Mouse (Mus musculus) CD4-positive helper T cell, adult 2 months (primary cell): ENCODE data around the gene Cfap77.

ENCODE experiments used
- DNase-seq: peaks from one replicate; pipeline ENCODE4 v3.0.0-alpha.2; 2012; ENCODE audit warnings: low read depth, missing footprints, low spot score

Cfap77 gene

DNA sequence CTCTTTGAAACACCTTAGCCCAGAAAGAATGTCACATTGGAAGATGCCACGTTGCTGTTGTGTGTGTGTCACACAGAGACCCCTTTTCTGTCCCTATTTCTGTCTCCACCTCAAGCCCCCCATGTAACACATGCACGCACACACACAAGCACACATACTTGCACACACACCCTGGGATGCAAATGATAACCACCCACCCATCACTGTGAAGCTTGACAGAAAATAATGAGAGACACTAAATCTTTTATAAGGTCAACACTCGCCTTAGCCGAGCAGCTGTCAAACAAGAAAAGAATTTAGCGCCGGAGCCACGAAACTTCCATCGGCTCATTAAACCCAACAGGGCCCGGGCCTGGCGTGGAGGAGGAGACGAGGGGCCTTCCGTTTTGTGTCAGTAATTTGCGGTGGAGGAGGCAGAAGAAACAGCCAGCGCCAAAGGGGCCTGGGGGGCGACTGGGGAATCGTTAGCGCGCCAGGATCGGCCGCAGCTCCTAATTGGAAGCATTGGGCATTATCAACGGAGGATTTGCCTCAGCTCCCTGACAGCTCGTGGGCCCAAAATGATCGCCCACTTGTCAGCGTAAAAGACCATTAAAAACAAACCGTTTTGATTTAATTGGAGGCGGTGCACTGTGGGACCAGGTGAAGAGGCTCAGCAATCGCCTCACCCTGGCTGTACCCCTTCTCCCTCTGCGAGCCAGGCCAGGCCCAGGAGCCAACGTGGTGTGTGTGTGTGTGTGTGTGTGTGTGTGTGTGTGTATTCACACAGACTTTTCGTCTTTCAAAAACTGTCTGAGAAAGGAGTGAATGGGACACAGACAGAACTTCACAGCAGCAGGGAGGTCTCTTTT, 111.0 kb downstream of the Cfap77 start:
- no peak for DNase-seq

DNA sequence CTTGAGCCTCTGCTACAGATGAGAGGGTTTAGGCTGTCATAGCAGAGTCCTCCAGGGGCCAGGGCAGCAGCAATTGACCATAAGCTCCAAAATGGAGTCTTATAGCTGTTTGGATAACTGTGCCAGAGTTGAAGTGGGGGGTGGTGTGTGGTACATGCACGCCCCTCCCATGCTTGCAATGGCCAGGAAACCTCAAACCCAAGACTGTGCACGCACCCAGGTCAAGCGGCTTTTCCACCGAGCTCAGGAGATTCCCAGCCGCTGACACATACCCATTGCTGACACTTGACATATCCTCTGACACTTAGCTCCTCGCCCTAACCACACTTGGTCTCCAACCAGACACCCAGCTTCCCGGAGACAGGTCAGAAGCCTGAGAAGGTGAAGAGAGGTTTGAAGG, 115.9 kb downstream of the Cfap77 start:
- DNase-seq: no peak

DNA sequence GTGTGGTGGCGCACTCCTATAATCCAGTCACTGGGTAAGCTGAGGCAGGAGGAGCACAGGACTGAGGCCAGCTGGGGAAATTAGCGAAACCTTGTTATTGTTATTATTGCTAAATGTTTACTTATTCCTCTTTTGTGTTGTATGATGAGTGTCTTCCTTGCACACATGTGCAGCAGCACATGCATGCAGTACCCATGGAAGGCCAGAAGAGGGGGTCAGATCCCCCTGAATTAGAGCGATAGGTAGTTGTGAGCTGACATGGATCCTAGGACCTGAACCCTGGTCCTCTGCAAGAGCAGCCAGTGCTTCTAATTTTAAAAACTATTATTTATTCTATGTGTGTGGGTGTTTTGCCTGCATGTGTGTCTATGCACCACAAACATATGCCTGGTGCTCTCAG, 124.3 kb downstream of the Cfap77 start:
- DNase-seq: no peak

DNA sequence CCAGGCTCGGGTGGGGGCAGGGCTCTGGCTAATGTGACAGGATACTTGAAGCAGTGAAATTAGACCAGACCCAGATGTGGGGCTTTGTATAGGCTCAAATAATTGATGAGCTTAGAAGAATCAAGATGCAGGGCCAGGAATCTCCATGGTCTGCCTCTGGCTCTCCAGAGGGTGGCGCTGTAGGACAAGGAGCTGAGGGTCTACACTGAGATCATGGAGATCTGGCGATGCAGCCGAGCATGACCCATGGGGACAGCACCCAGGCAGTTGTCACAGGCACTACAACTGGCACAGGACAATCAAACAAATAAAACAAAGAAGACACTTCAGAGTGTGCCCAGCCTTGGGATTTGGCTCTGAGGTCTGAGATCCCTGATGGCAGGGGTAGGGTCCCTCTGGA, 131.0 kb downstream of the Cfap77 start:
- peak; percentile 27 for DNase-seq

DNA sequence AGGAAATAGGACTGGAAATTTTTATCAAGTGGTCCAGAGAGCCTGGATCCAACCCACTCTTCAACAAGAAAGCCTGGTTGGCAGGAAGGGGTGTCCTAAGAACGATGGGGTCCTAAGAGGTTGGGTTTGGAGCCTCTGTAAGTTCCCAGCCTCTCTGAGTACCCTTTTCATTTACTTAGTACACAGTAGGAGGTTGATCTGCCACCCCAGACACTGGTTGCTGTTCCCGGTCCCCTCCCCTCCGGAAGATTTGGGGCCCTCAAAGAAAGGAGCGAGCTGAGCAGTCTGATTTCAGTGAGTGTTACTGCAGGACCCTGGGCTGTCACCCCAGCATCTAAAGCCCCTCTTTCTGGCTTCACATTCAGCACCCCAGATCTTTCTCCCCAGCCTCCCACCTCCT, 135.9 kb downstream of the Cfap77 start:
- no peak for DNase-seq

DNA sequence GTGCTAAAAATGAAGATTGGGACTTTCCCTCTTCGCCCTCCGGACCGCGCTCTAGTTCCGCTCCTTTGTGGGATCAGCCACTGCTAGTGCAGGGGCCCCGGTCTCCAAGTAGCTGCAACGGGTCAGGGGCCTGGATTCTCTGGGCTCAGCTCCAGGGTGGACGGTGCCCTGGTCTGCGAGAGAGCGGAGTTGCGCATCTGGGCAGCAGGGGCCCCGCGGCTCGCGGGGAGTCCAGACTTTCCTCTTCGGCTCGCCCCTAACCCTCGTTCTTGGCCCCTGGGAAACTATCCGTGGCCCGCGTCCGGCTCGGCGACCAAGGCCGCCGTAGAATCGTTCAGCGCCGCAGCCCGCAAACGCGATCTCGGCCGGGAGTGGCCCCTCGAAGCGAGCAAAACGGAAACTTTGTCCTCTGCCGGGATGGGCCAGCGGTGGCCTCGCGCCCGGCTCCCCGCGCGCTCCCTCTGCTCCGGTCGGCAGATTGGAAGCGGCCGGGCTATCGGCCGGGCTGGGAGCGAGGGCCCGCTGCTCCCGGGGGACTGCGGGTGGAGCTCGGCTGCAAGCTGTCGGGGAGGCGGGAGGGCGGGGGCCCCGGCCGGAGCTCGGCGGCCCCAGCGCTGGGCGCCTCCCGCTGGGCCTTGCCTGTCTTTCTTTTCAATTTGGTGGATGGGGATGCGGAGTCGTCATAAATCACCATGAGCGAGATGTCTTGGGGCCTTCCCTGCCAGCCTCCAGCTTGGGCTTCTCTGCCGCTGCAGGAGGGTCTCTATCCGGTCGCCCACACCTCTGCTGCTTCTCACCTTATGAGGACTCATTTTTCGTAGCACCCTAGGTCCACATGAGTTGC, 137.1 kb downstream of the Cfap77 start:
- no peak for DNase-seq

DNA sequence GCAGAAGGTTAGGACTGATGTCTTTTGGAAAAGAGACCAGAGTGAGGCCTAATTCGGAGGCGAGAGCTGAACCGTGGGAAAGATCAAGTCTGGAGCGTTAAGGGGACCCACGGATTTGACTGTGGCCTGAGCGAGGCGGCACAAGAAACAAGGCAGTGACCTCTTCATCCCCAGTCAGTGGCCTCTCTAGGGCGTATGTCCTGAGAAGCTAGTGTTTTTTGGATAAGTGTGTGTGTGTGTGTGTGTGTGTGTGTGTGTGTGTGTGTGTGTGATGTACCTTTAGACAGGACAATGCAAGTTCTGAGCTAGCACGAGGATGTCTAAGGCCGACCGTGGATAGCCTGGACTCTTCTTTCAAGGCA, 137.7 kb downstream of the Cfap77 start:
- DNase-seq: no peak

DNA sequence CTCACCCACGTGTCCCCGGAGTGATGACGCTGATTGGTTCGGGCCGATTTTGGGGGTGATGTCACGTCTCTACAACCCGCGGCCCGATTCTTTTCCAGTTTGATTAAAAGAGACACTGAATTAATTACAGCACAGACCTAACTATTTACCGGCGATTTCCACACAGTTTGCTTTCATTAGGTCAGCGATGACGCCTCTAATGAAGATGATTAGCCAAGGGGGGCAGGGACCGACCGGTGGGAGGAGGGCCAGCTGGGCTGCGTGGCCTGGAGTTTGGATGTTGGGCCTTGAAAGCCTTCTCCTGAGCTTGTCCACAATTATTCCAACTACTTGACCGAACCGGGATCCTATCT, 138.4 kb downstream of the Cfap77 start, which contains the start of gene Barhl1:
TSS of gene Barhl1 (minus strand) at position 156 of the 353 bp plus-strand sequence.
- no peak for DNase-seq

DNA sequence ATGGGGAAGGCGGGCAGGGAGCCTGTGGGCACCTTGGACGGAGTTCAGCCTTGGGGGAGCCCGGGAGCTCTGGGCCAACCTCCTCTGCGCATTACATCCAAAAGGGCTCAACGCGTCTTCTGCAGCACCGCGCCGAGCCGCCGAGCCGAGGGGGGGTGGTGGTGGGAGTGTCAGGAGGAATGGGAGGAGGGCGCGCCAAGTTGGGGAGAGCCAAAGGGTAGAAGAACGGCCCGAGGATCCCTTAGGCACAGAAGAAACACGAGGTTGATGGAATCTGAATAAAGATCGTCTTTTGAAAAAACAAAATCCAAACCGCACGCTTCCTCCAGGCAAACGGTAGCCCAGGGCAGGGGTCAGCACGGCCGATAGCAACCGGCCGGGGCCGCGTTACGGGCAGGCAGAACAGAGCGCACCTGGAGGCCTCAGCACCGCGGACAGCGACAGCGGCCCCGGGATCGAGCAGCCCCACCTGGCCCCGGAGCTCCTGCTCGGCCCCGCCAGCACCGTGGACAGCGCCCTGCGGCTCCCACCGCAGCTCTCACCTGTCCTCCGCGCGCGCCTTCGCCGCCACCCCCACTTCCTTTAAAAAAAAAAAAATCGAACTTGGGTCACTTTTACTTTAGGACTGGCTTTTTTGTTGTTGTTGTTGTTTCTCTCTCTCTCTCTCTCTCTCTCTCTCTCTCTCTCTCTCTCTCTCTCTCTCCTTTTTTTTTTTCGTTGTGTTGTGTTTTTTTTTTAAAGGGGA, 138.9 kb downstream of the Cfap77 start:
- DNase-seq: peak; percentile 73

DNA sequence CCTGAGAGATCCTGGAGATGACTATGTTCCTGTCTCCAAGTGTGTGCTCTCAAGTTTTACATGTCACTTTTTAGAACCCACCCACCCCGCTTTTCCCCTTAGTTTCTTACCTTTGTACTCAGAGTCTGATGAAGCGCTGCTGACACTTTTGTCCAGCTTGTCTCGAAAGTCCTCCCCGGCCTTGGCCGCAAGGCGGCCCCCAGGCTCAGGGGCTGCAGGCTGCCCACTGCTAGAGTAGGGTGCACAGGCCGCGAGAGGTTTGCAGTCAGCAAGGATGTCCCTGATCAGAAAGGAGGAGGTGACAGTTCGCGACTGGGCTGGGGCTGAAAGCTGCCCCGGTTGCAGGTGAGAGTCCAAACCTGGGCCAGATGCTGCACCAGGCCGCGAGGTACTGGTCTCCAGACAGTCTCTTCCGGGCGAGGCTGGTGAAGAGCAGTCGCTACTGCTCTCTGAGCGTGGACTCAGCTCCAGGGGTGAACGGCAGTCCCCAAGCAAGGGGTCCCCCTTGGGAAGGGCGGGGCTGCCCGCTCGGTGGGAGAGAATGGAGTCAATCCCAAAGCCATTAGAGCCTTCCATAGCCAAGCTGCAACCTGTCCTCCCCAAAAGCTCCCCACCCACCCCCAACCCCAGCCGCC, 139.6 kb downstream of the Cfap77 start:
- no peak for DNase-seq

DNA sequence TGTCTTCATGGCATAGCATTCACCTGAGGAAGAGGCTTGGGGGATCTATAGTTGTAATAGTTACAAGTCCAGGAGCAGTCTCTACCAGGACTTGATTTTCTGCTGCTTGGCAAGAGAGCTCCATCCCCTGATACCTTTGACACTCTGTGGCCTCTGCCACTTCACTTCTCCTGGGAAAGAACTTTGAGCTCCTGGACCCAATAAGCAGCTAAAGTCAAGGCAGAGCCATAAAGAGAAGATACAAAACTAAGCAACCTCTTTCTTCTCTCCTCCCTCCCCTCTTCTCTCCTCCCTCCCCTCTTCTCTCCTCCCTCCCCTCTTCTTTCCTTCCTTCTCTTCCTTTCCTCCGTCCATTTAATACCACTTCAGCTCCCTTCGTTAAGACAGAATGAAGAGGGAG, 140.7 kb downstream of the Cfap77 start:
- DNase-seq: no peak

DNA sequence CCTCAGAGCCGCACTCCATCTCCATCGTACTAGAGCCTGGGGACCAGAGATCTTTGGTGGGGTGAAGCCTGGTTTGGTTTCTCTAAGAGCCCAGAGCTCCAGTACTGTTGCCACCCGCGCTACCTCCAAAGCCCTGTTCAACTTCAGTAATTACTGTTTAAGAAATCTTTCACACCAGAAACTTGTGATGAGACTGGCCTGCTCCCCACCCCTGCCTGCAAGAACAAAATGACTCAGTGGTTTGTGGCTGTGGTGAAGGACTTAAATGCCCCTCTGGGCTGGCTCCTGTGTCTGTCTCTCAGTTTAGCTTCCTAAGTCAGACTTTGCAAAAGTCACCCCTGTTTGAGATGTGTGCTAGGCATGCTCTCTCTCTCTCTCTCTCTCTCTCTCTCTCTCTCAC, 141.9 kb downstream of the Cfap77 start:
- DNase-seq: no peak

DNA sequence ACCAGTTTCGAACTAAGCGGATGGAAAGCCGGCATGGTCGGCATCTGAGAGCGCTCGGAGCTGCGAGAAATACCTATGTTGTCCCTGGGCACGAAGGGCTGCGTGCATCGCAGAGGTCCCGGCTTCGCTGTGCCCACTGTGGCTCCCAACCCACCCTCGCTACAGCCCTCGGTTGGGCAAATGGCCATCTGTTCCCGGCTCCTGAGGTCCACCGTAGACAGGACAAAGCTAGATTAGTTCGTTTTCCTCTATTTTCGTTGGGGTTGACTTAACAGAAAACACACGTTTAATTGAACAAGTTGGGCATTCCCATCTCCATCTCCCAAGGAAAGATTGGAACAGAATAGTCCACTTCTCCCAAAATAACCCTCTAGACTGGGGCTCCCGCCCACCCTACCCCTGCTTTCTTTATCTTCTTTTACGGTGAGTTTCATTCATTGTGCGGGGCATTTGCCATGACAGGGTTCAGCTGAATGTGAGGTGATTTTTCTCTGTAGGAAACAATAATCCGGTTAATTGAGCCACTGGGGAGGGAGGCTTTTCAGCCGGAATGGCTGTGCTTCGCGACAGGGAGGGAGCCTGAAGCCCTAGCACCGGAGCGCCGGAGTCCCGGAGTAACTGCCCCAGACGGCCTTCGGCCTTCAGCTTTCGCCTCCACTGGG, 142.7 kb downstream of the Cfap77 start:
- DNase-seq: no peak

DNA sequence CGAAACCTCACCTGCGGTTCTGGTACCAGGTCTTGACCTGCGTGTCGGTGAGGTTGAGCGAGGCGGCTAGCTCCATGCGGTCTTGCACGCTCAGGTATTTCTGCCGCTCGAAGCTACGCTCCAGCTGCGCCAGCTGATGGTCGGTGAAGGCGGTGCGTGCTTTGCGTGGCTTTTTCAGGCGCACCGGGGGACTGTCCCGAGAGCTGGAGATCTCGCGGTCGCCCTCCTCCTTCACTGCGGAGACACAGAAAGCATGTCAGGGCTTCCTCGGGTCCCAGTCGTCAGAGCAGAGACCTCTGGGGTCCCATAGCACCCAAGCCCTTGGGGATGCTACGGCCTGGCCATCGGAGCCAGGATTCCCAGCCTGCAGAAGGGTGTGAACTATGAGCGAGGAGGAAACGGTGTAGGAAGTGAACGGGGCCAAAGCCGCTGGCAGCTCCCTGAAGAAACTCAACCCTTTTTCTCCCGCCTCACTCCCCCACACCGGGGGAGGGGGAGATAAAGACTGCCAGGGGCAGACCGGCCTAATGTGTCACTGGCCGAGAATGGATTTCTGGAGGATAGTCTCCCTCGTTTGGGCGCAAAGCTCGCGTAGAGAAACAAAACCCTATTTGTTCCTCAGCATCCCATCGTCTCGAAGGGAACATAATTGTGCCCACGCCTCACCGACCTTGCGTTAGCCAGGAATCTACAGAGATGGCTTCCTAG, 143.4 kb downstream of the Cfap77 start:
- no peak for DNase-seq

DNA sequence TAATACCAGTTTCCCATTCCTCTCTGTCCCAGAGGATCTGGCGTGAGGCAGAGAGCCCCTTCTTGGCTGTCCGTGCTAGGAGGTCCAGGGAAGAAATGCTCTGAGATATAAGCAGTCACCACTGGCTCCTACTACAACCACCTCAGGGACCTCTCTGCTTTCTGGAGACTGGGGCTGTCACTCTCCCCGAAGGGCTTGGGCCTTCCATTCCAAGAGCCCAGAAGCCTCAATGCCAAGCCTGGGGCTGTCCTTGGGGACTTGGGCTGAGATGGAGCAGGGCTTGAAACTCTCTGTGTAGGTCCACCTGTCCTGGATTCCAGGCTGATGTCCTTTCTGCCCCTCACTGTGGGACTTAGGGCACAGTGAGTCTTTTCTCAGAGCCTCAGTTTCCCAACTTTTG, 144.0 kb downstream of the Cfap77 start:
- no peak for DNase-seq

DNA sequence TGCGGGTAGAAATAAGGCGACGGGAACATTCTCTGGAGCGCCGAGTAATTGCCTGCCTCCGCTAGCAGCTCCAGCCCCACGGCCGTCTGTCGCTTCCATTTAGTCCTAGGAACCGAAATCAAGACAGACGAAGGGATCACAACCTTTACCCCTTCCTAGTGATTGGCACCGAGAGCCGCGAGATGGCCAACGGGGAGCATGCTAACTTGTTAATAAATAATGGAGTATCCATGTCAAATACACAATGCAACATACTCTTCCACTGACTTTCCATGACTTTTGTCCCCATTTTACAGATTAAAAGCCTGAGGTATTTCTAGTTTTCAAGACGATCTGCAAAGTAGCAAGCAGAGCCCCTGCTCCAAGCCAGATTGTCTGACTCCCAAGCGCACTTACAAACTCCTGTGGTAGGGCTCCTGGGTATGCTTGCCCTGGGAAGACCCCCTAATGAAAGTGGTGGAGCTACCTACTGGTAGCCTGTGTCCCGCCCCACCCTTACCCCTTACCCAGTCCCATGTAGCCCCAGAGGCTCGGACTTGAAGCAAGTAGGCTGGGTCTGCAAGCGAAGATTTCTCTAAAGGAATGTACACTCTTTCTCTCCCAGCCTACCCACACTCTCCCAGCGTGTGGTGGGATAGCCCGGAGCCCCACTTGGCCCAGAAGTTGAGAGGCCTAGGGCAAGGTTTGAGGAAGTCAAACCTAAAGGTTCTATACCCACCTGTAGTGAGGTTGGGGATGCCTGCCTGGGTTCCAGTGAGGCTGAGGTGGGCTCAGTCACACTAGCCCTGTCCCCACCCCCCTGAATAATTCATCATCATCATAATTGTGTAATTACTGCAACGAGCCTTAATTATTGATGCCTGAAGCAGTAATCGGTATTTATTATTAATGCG, 144.8 kb downstream of the Cfap77 start:
- DNase-seq: no peak

DNA sequence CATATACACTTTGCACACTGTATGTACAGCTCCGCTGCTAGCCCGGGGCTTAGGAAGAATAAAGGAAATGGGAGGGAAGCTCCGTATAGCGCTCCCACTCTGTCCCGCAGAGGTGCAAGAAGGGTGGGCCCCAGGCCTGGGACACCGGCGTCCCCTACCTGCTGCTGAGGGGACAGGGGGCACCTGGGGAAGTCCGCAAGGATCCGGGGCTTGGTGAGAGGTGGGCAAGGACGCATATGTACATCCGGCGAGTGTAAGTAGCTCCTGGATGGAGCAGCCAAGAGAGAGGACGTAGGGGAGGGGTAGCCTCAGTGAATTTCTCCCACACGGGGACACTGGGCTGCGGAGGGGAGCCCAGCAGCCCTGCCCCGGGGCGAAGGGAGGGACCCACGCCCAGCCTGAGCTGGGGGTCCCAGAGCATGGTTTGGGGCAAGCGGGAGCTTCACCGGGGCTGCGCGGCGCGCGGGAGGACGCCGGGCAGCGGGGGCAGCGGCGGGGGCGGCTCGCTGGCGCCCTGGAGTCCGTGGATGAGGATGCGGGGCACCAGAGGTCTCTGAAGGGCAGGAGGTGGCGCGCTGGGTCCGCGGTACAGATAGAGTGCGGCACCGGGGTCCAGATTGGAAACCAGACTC, 145.6 kb downstream of the Cfap77 start:
- DNase-seq: no peak

DNA sequence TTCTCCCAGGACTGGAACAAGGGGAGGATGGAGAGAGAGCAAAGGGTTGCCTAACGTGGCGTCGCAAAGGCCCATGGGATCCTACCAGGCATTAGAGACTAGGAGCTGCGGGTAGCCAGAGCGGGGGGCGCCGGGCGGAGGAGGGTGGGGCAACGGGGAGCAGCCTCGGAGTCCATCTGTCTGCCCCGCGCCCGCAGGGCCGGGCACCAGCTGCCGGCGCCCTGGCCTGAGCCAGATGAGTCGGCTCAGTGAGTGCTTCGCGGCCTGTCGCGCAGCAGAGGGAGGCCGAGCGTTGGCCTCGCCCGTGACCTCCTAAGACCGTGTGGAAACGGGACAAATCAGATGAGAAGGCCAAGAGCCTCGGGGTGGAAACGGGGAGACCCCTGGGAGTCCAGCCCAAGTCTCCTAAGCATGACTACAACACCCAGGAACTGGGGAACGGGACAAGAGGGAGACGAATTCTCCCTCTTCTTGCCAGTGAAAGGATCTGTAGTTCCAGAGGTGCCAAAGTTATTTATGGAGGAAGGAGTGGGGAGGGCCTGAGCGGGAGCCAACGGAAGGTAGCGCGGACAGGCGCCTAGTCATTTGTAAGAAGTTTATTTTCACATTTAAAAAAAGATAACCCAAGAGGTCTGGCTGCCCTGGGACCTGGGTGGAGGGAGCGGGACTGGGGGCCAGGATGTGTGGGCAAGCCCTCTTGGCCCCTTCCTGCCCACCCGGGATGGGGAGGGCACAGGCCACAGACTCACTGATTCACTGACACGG, 146.3 kb downstream of the Cfap77 start:
- DNase-seq: no peak
